Mouse (Mus musculus) liver, embryonic 14.5 days (tissue): ENCODE measurements around the gene Sept5. TPM values are rescaled to one million over a fixed set of nuclear protein-coding genes. Genes with fewer than 3 reads are reported as not detected.

ENCODE experiments used
- ATAC-seq: fragments of 200-750 bp; cut with Nextera tagmentation; 2 replicates; pipeline ENCODE4 v1.8.0; 2017; ENCODE audit warnings: moderate number of reproducible peaks, mild to moderate bottlenecking, moderate library complexity; ENCODE audit not compliant: insufficient read depth
- DNase-seq, 3 experiments: peaks; one replicate each; pipeline ENCODE4 v3.0.0-alpha.2; 2012 to 2013; ENCODE audit warnings: low read depth in 3 of 3, low spot score in 3 of 3
- H3K27ac ChIP-seq: fragments of 300-500 bp; sonication (generic); 2 replicates; pipeline ENCODE4 v1.5.1; 2014; ENCODE audit warnings: moderate library complexity, mild to moderate bottlenecking, control low read depth, inconsistent platforms
- H3K27me3 ChIP-seq: fragments of 300-500 bp; sonication (generic); 2 replicates; pipeline ENCODE4 v1.6.1; 2014; ENCODE audit warnings: mild to moderate bottlenecking, low read length, moderate library complexity; ENCODE audit not compliant: control insufficient read depth, insufficient read depth
- H3K36me3 ChIP-seq: fragments of 300-500 bp; sonication (generic); replicated peaks from 2 replicates; pipeline ENCODE4 v1.6.1; 2014; ENCODE audit warnings: low read depth; ENCODE audit not compliant: control insufficient read depth, insufficient read depth
- H3K4me1 ChIP-seq, 2 experiments: fragments of 200-500 bp in 1 of 2; fragments of 300-500 bp in 1 of 2; sonication (generic) in 1 of 2; replicated peaks; 2 replicates each; pipeline ENCODE4 v1.6.1; 2012 to 2014; ENCODE audit warnings: antibody characterized with exemption in 1 of 2, inconsistent platforms in 1 of 2, low read length in 1 of 2; ENCODE audit not compliant: control insufficient read depth in 2 of 2, insufficient read depth in 2 of 2
- H3K4me2 ChIP-seq: fragments of 300-500 bp; sonication (generic); 2 replicates; pipeline ENCODE4 v1.6.1; 2014; ENCODE audit warnings: low read depth, mild to moderate bottlenecking, control low read depth, moderate library complexity
- H3K4me3 ChIP-seq, 2 experiments: fragments of 200-500 bp in 1 of 2; fragments of 300-500 bp in 1 of 2; sonication (generic) in 1 of 2; 2 replicates each; pipeline ENCODE4 v1.5.1; 2012 to 2014; ENCODE audit warnings: low read depth in 2 of 2, low read length in 2 of 2, mild to moderate bottlenecking in 2 of 2, control low read depth in 1 of 2, inconsistent platforms in 1 of 2, moderate library complexity in 1 of 2; ENCODE audit not compliant: insufficient read depth in 1 of 2
- H3K9ac ChIP-seq: fragments of 300-500 bp; sonication (generic); replicated peaks from 2 replicates; pipeline ENCODE4 v1.6.1; 2014; ENCODE audit warnings: mild to moderate bottlenecking, control low read depth, moderate library complexity
- H3K9me3 ChIP-seq: fragments of 300-500 bp; sonication (generic); 2 replicates; pipeline ENCODE4 v1.6.1; 2016; ENCODE audit warnings: low read length, mixed read lengths; ENCODE audit not compliant: control insufficient read depth
- CTCF ChIP-seq: IDR thresholded peaks from 2 replicates; pipeline ENCODE4 v1.5.1; 2016; ENCODE audit warnings: antibody characterized with exemption, low read depth, control low read depth
- EP300 ChIP-seq: IDR thresholded peaks from 2 replicates; pipeline ENCODE4 v1.6.1; 2016; ENCODE audit warnings: antibody characterized with exemption, low read depth
- WGBS: fragments of 180-500 bp; shearing (Covaris S2); extraction: QIAGEN DNeasy Blood & Tissue Kit; methylation state at CpG from one replicate; pipeline ENCODE4 v1.1.7; 2014; ENCODE audit not compliant: insufficient replicate concordance; 5-methylcytosine and 5-hydroxymethylcytosine counted together
- polyA plus RNA-seq, 2 experiments: library from polyadenylated mRNA; depleted of rRNA in 1 of 2; stranded (reverse) in 1 of 2; unstranded in 1 of 2; fragments of >200 nt; fragmentation: Nextera tagmentation in 1 of 2; extraction: Ambion mirVana in 1 of 2; gene quantifications; 2 replicates each; pipeline versions ENCODE4 v1.2.1 to v1.2.3; 2012 to 2014

Gene Sept5
- polyA plus RNA-seq, 2 experiments = 1.6 to 2.2 TPM

GRCm38 (mm10) chr16:18613301-18613700 lies 16.5 kb downstream of the Sept5 start:
- Histone ChIP-seq H3K9me3 (no peaks in the 10 kb centered on the region), H3K4me1 (peaks cover 0 to 5% of the 10 kb centered on the region in 2 experiments; a peak in 2 of 4 replicates), H3K36me3 (no peaks in the 10 kb centered on the region), H3K27ac (no peak overlapping the region), H3K4me3 (no peak overlapping the region), H3K9ac (no peak overlapping the region), H3K27me3 (no peaks in the 10 kb centered on the region), H3K4me2 (no peak overlapping the region)
- no peak for ATAC-seq
- TF ChIP-seq EP300 (no peak), CTCF (no peak)
- 61% methylated on average over 3 of the region's 3 CpGs for WGBS
- DNase-seq = no peak

- no peaks in the 10 kb centered on the region for H3K9me3 ChIP-seq
- ATAC-seq (no peak), DNase-seq (no peak)
- H3K27me3 ChIP-seq = no peaks in the 10 kb centered on the region
- no peak overlapping the region for H3K4me2 ChIP-seq
- no peak overlapping the region for H3K4me3 ChIP-seq
- H3K27ac ChIP-seq = no peak overlapping the region
- H3K4me1 ChIP-seq = no peaks in the 10 kb centered on the region
- TF ChIP-seq CTCF = no peak
- no peak for TF ChIP-seq EP300
- 66% methylated on average over 13 of the region's 13 CpGs for WGBS
- H3K9ac ChIP-seq = no peak overlapping the region
- H3K36me3 ChIP-seq = no peaks in the 10 kb centered on the region
Observed at GRCm38 (mm10) chr16:18611752-18612151, 18.0 kb downstream of the Sept5 start.

- H3K9ac ChIP-seq = no peak overlapping the region
- no peaks in the 10 kb centered on the region for H3K36me3 ChIP-seq
- no peak overlapping the region for H3K27ac ChIP-seq
- no peak for TF ChIP-seq EP300
- TF ChIP-seq CTCF = no peak
- WGBS = 69% methylated on average over 2 of the region's 2 CpGs
- H3K9me3 ChIP-seq = no peaks in the 10 kb centered on the region
- no peak overlapping the region for H3K4me3 ChIP-seq
- H3K27me3 ChIP-seq = no peaks in the 10 kb centered on the region
- no peaks in the 10 kb centered on the region for H3K4me1 ChIP-seq
- no peak for ATAC-seq
- DNase-seq = no peak
- no peak overlapping the region for H3K4me2 ChIP-seq
Observed at GRCm38 (mm10) chr16:18609099-18609498, 20.7 kb downstream of the Sept5 start.

- 15% methylated on average over 11 of the region's 11 CpGs for WGBS
- H3K27me3 ChIP-seq = no peaks in the 10 kb centered on the region
- ATAC-seq (no peak), DNase-seq (no peak)
- no peak overlapping the region for H3K4me3 ChIP-seq
- no peak overlapping the region for H3K9ac ChIP-seq
- no peak for TF ChIP-seq CTCF
- H3K27ac ChIP-seq = no peak overlapping the region
- no peaks in the 10 kb centered on the region for H3K4me1 ChIP-seq
- H3K9me3 ChIP-seq = no peaks in the 10 kb centered on the region
- H3K4me2 ChIP-seq = no peak overlapping the region
- H3K36me3 ChIP-seq = no peaks in the 10 kb centered on the region
Observed at GRCm38 (mm10) chr16:18608226-18608625, 21.5 kb downstream of the Sept5 start.

GRCm38 (mm10) chr16:18605705-18606104 lies 24.0 kb downstream of the Sept5 start:
- Histone ChIP-seq H3K27ac (no peak overlapping the region), H3K9ac (no peak overlapping the region), H3K27me3 (no peaks in the 10 kb centered on the region), H3K4me1 (no peaks in the 10 kb centered on the region), H3K9me3 (no peaks in the 10 kb centered on the region), H3K4me3 (no peak overlapping the region), H3K36me3 (no peaks in the 10 kb centered on the region), H3K4me2 (no peak overlapping the region)
- WGBS = 64% methylated on average over 5 of the region's 5 CpGs
- no peak for TF ChIP-seq CTCF
- TF ChIP-seq EP300 = no peak
- DNase-seq (no peak), ATAC-seq (no peak)
